In the genomic region with DNA sequence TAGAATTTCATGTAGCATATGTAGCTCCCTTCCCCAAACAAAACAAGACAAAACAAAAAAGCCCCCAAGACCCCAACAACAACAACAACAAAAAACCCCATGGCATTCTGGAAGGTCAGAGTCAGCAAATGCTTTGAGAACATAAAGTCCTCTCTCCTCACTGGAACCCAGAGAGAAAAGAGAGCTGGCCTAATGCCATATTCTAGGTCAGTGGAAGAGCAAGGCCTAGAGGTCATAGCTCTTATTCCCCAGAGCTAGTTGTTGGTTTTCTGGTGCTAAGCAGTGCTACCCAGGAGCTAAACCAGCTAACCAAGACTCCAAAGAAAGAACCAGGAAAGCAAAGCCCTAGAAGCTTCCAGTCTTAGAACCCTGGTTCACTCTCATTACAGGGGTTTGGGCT, we compare ENCODE assay signal across 8 mouse cellular contexts. TPM values are rescaled to one million over a fixed set of nuclear protein-coding genes. Genes with fewer than 3 reads are reported as not detected.
A peak's percentile ranks its signal among the peaks of the same experiment; 100 is the strongest.
DNase-seq lines count a peak whose midpoint lies in the region; ATAC-seq and TF ChIP-seq lines count a peak whose summit lies in the region.
"Had no signal": no experiment of that assay in that cellular context is flagged by ENCODE, and none has a peak within 500 bp of the region (broad histone marks: within the 10 kb centered on the region; RNA-seq: fewer than 3 reads in every experiment).

No protein-coding gene starts in this region.

- no peaks in the 10 kb centered on the region for H3K27me3 ChIP-seq in E14TG2a.4 (ENCODE audit: insufficient read depth, low read length)
- H3K27me3 ChIP-seq in MEL (ENCODE audit: control insufficient read depth in 1 of 2, insufficient read depth in 2 of 2, low read length in 2 of 2) = no peaks in the 10 kb centered on the region
- H3K27me3 ChIP-seq in hindbrain, embryonic 11.5 days (ENCODE audit: control insufficient read depth, insufficient read depth, low read length) = no peaks in the 10 kb centered on the region
- no peaks in the 10 kb centered on the region for H3K27me3 ChIP-seq in liver, embryonic 14.5 days (ENCODE audit: control insufficient read depth, insufficient read depth, low read length)

- H3K4me2 ChIP-seq in hindbrain, embryonic 11.5 days (replicated peaks; ENCODE audit: low read depth, low read length) = peak overlapping the region; percentile 46
- H3K4me2 ChIP-seq in liver, embryonic 14.5 days (ENCODE audit: low read depth) = peak overlapping the region; percentile 79

- ATAC-seq in hindbrain, embryonic 11.5 days (ENCODE audit: low FRiP score) = no peak
- ATAC-seq in liver, embryonic 14.5 days (ENCODE audit: insufficient read depth) = no peak

- peaks cover 50% of the 10 kb centered on the region for H3K4me1 ChIP-seq in E14TG2a.4 (replicated peaks; ENCODE audit: low read depth, low read length)
- H3K4me1 ChIP-seq in MEL (ENCODE audit: control insufficient read depth in 1 of 2, insufficient read depth in 2 of 2, low read length in 2 of 2) = peaks cover 0 to 18% of the 10 kb centered on the region in 2 experiments; a peak in 3 of 4 replicates
- H3K4me1 ChIP-seq in hindbrain, embryonic 11.5 days (replicated peaks; ENCODE audit: control insufficient read depth, insufficient read depth, low read length) = no peaks in the 10 kb centered on the region
- peaks cover 0 to 17% of the 10 kb centered on the region in 2 experiments; a peak in 3 of 4 replicates for H3K4me1 ChIP-seq in liver, embryonic 14.5 days (replicated peaks; ENCODE audit: control insufficient read depth in 2 of 2, insufficient read depth in 2 of 2, low read length in 1 of 2)

- TF ChIP-seq EP300 in MEL (IDR thresholded peaks at IDR 0.05; ENCODE audit: low read depth in 1 of 2, low read length in 2 of 2) = no peak
- no peak for TF ChIP-seq EP300 in liver, embryonic 14.5 days (IDR thresholded peaks at IDR 0.05; ENCODE audit: low read depth)

- no peaks in the 10 kb centered on the region for H3K9me3 ChIP-seq in E14TG2a.4 (ENCODE audit: low read length)
- no peaks in the 10 kb centered on the region for H3K9me3 ChIP-seq in MEL (replicated peaks; ENCODE audit: insufficient read depth, low read length)
- no peaks in the 10 kb centered on the region for H3K9me3 ChIP-seq in hindbrain, embryonic 11.5 days (ENCODE audit: control insufficient read depth, low read length)
- H3K9me3 ChIP-seq in liver, embryonic 14.5 days (ENCODE audit: control insufficient read depth, low read length) = no peaks in the 10 kb centered on the region

- H3K36me3 ChIP-seq in E14TG2a.4 (ENCODE audit: insufficient read depth, low read length) (peaks cover 74% of the 10 kb centered on the region), MEL (ENCODE audit: control insufficient read depth in 1 of 2, insufficient read depth in 2 of 2, low read length in 2 of 2) (peaks cover 6 to 20% of the 10 kb centered on the region in 2 experiments; a peak in 3 of 4 replicates)
- no peaks in the 10 kb centered on the region for H3K36me3 ChIP-seq in hindbrain, embryonic 11.5 days (ENCODE audit: control insufficient read depth, insufficient read depth, low read length)
- peaks cover 3% of the 10 kb centered on the region; the same call in 1 of the 2 replicates for H3K36me3 ChIP-seq in liver, embryonic 14.5 days (replicated peaks; ENCODE audit: control insufficient read depth, insufficient read depth, low read depth)

- TF ChIP-seq POLR2A in MEL (IDR thresholded peaks at IDR 0.05; ENCODE audit: control insufficient read depth in 1 of 2, insufficient read depth in 1 of 2, low read depth in 1 of 2, low read length in 2 of 2, poor library complexity in 1 of 2) = no peak

- peak; percentile 29 for DNase-seq in MEL (ENCODE audit: low read depth, low spot score)
- DNase-seq in hindbrain, embryonic 11.5 days (ENCODE audit: low spot score) = no peak
- no peak for DNase-seq in liver, embryonic 14.5 days (ENCODE audit: low read depth in 3 of 3, low spot score in 3 of 3)
- DNase-seq in Muller cell, postnatal 12 days (ENCODE audit: inconsistent ontology term) = no peak
- DNase-seq in natural killer cell, adult 2 months (ENCODE audit: low spot score in 2 of 2) = no peak
- DNase-seq in cerebellum, adult 8-10 months = no peak

- H3K79me2 ChIP-seq in MEL (ENCODE audit: control insufficient read depth, insufficient read depth, low read length, poor library complexity) = peaks cover 57% of the 10 kb centered on the region

- no peak for TF ChIP-seq RAD21 in MEL (IDR thresholded peaks at IDR 0.05; ENCODE audit: low read depth, low read length)

- TF ChIP-seq CTCF in E14TG2a.4 (conservative IDR thresholded peaks at IDR 0.05; ENCODE audit: low read length) (no peak), MEL (IDR thresholded peaks at IDR 0.05 in 2 of 3, conservative IDR thresholded peaks at IDR 0.05 in 1 of 3; ENCODE audit: control insufficient read depth in 1 of 3, insufficient read depth in 1 of 3, low read depth in 2 of 3, low read length in 3 of 3, poor library complexity in 1 of 3, severe bottlenecking in 1 of 3) (no peak)
- TF ChIP-seq CTCF in liver, embryonic 14.5 days (IDR thresholded peaks at IDR 0.05; ENCODE audit: low read depth) = no peak

- H3K9ac ChIP-seq in MEL (ENCODE audit: control insufficient read depth, low read depth, low read length, poor library complexity, severe bottlenecking) = peak overlapping the region; percentile 93
- H3K9ac ChIP-seq in hindbrain, embryonic 11.5 days (ENCODE audit: low read depth, low read length) = peak overlapping the region; percentile 61
- H3K9ac ChIP-seq in liver, embryonic 14.5 days (replicated peaks) = peak overlapping the region; percentile 85

- H3K4me3 ChIP-seq in E14TG2a.4 (replicated peaks; ENCODE audit: low read length) = peak overlapping the region; percentile 89
- peak overlapping the region; percentile 57 to 95 for H3K4me3 ChIP-seq in MEL (ENCODE audit: control insufficient read depth in 1 of 2, insufficient read depth in 1 of 2, low read depth in 2 of 2, low read length in 2 of 2)
- peak overlapping the region; percentile 54 for H3K4me3 ChIP-seq in hindbrain, embryonic 11.5 days (ENCODE audit: low read depth, low read length)
- H3K4me3 ChIP-seq in liver, embryonic 14.5 days (ENCODE audit: insufficient read depth in 1 of 2, low read depth in 2 of 2, low read length in 2 of 2) = peak overlapping the region; percentile 77 to 97

- H3K27ac ChIP-seq in MEL (ENCODE audit: control insufficient read depth, low read depth, low read length) = peak overlapping the region; percentile 96
- H3K27ac ChIP-seq in hindbrain, embryonic 11.5 days (ENCODE audit: low read depth, low read length) = peak overlapping the region; percentile 64
- peak overlapping the region; percentile 88 for H3K27ac ChIP-seq in liver, embryonic 14.5 days

TF ChIP-seq in MEL, 35 proteins besides CTCF, POLR2A, EP300 and RAD21 (continues in another document):
- TF ChIP-seq USF1 (IDR thresholded peaks at IDR 0.05; ENCODE audit: low read depth, low read length) = no peak
- no peak for TF ChIP-seq MYB (IDR thresholded peaks at IDR 0.05; ENCODE audit: low read depth, low read length)
- no peak for TF ChIP-seq E2F4 (IDR thresholded peaks at IDR 0.05; ENCODE audit: borderline replicate concordance, low read depth, low read length)
- TF ChIP-seq POLR2AphosphoS2 (IDR thresholded peaks at IDR 0.05; ENCODE audit: low read length) = no peak
- TF ChIP-seq NRF1 (IDR thresholded peaks at IDR 0.05; ENCODE audit: insufficient read depth, low read depth, low read length, poor library complexity, severe bottlenecking) = no peak
- TF ChIP-seq ZKSCAN1 (IDR thresholded peaks at IDR 0.05; ENCODE audit: low read depth, low read length) = no peak
- TF ChIP-seq KAT2A (conservative IDR thresholded peaks at IDR 0.05; ENCODE audit: low read depth, low read length) = no peak
- TF ChIP-seq SIN3A (IDR thresholded peaks at IDR 0.05; ENCODE audit: low read length) = no peak
- TF ChIP-seq ZMIZ1 (IDR thresholded peaks at IDR 0.05; ENCODE audit: low read depth, low read length) = no peak

RNA-seq across cellular contexts. Expression of gene Idh3g, which starts 1.0 kb away (rescaled TPM):
- total RNA-seq in MEL (2012; rRNA removed) = 232 and 248 TPM in 2 replicates
- 100 to 1,000 TPM in 1 of 2 experiments, not detected in 1; 296 TPM for polyA plus RNA-seq in MEL (2012; ENCODE audit: insufficient read depth in 1 of 2, insufficient read length in 2 of 2, low read depth in 1 of 2, low replicate concordance in 2 of 2, missing spikeins in 1 of 2)
- polyA plus RNA-seq in hindbrain, embryonic 11.5 days (2014; fragmentation: Nextera tagmentation; extraction: Ambion mirVana) = 191 and 206 TPM in 2 replicates
- 143 TPM in 2 replicates for polyA plus RNA-seq in liver, embryonic 14.5 days (2012; rRNA removed)
- 128 and 140 TPM in 2 replicates for polyA plus RNA-seq in liver, embryonic 14.5 days (2014; fragmentation: Nextera tagmentation; extraction: Ambion mirVana)

RNA-seq across cellular contexts. Expression of gene Ssr4, which starts 1.2 kb away (rescaled TPM):
- total RNA-seq in MEL (2012; rRNA removed) = 256 and 283 TPM in 2 replicates
- 100 to 1,000 TPM in 1 of 2 experiments, not detected in 1; 343 TPM for polyA plus RNA-seq in MEL (2012; ENCODE audit: insufficient read depth in 1 of 2, insufficient read length in 2 of 2, low read depth in 1 of 2, low replicate concordance in 2 of 2, missing spikeins in 1 of 2)
- polyA plus RNA-seq in hindbrain, embryonic 11.5 days (2014; fragmentation: Nextera tagmentation; extraction: Ambion mirVana) = 134 and 140 TPM in 2 replicates
- polyA plus RNA-seq in liver, embryonic 14.5 days (2012; rRNA removed) = 117 and 139 TPM in 2 replicates
- 200 and 203 TPM in 2 replicates for polyA plus RNA-seq in liver, embryonic 14.5 days (2014; fragmentation: Nextera tagmentation; extraction: Ambion mirVana)

RNA-seq across cellular contexts. Expression of gene Srpk3, which starts 11.5 kb away (rescaled TPM):
- 0.20 and 0.31 TPM in 2 replicates for total RNA-seq in MEL (2012; rRNA removed)
- polyA plus RNA-seq in MEL (2012; ENCODE audit: insufficient read depth in 1 of 2, insufficient read length in 2 of 2, low read depth in 1 of 2, low replicate concordance in 2 of 2, missing spikeins in 1 of 2) = under 1 TPM in 1 of 2 experiments, not detected in 1; 0.17 TPM
- 1.3 and 1.6 TPM in 2 replicates for polyA plus RNA-seq in hindbrain, embryonic 11.5 days (2014; fragmentation: Nextera tagmentation; extraction: Ambion mirVana)
- 0.04 and 0.12 TPM in 2 replicates for polyA plus RNA-seq in liver, embryonic 14.5 days (2012; rRNA removed)
- 0.05 and 0.11 TPM in 2 replicates for polyA plus RNA-seq in liver, embryonic 14.5 days (2014; fragmentation: Nextera tagmentation; extraction: Ambion mirVana)
- total RNA-seq: common myeloid progenitor, adult 5-6 weeks had no signal

RNA-seq across cellular contexts. Expression of gene Plxnb3, which starts 28.8 kb away (rescaled TPM):
- total RNA-seq in MEL (2012; rRNA removed) = not detected in 2 replicates
- polyA plus RNA-seq in MEL (2012; ENCODE audit: insufficient read depth in 1 of 2, insufficient read length in 2 of 2, low read depth in 1 of 2, low replicate concordance in 2 of 2, missing spikeins in 1 of 2) = under 1 TPM in 1 of 2 experiments, not detected in 1; 0.10 TPM
- polyA plus RNA-seq in hindbrain, embryonic 11.5 days (2014; fragmentation: Nextera tagmentation; extraction: Ambion mirVana) = 0.28 TPM in 1 of 2 replicates, not detected in the other
- polyA plus RNA-seq in liver, embryonic 14.5 days (2012; rRNA removed) = 0.26 and 0.31 TPM in 2 replicates
- polyA plus RNA-seq in liver, embryonic 14.5 days (2014; fragmentation: Nextera tagmentation; extraction: Ambion mirVana) = 0.08 and 0.14 TPM in 2 replicates
- total RNA-seq: common myeloid progenitor, adult 5-6 weeks had no signal

RNA-seq across cellular contexts. Expression of gene Pdzd4, which starts 39.1 kb away (rescaled TPM):
- total RNA-seq in MEL (2012; rRNA removed) = 0.46 and 0.49 TPM in 2 replicates
- polyA plus RNA-seq in MEL (2012; ENCODE audit: insufficient read depth in 1 of 2, insufficient read length in 2 of 2, low read depth in 1 of 2, low replicate concordance in 2 of 2, missing spikeins in 1 of 2) = 1 to 10 TPM in 1 of 2 experiments, not detected in 1; 2.7 TPM
- polyA plus RNA-seq in hindbrain, embryonic 11.5 days (2014; fragmentation: Nextera tagmentation; extraction: Ambion mirVana) = 1.4 and 1.6 TPM in 2 replicates
- polyA plus RNA-seq in liver, embryonic 14.5 days (2012; rRNA removed) = 0.23 and 0.30 TPM in 2 replicates
- 0.08 TPM in 1 of 2 replicates, not detected in the other for polyA plus RNA-seq in liver, embryonic 14.5 days (2014; fragmentation: Nextera tagmentation; extraction: Ambion mirVana)
